Mouse (Mus musculus): ENCODE measurements around the gene Hes5. TPM values are rescaled to one million over a fixed set of nuclear protein-coding genes. Genes with fewer than 3 reads are reported as not detected.
A peak's percentile ranks its signal among the peaks of the same experiment; 100 is the strongest.

Hes5 gene
- polyA plus RNA-seq, 1 experiment from 2014 or later: 0.33 TPM

DNA sequence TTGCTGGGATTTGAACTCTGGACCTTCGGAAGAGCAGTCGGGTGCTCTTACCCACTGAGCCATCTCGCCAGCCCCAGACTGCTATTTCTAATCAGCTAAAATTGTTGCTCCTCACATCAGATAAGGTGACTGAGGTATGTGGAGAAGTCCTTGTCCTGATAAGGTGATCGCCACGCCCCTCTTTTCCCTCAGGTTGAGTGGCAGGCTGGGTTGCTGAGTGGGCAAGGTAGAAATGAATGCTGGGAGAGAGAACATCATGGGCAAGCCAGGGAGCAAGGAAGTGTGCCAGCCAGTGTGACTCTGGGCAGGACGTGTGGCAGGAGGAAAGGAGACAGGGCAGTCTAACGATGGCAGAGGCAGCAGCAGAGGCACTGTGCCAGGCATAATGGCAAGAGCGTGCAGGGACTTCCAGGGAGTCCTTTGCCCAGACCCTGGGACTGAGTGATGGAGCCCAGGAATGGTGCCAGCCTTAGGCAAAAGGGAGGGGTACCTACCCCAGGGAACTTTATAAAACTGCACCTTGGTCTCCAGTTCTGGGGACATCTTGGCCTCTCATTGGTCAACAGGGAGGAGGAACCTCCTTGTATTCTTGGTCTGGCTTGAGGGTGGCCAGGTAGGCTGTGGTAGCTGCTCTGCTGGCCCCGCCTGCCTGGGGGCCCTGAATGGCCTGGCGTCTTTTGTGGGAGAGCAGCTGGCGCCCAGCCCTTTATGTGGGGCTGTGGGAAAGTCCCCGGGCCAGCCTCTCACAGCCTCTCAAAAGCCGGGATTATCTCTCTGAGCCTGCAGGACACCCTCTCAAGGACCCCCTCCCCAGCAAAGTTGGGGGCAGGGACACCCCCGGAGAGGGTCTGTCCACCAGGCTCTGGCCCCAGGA lies 12.4 kb upstream of the Hes5 start:
- H3K27ac ChIP-seq: no peak overlapping the region
- peaks cover 35% of the 10 kb centered on the region for H3K4me1 ChIP-seq
- no peak overlapping the region for H3K4me3 ChIP-seq

DNA sequence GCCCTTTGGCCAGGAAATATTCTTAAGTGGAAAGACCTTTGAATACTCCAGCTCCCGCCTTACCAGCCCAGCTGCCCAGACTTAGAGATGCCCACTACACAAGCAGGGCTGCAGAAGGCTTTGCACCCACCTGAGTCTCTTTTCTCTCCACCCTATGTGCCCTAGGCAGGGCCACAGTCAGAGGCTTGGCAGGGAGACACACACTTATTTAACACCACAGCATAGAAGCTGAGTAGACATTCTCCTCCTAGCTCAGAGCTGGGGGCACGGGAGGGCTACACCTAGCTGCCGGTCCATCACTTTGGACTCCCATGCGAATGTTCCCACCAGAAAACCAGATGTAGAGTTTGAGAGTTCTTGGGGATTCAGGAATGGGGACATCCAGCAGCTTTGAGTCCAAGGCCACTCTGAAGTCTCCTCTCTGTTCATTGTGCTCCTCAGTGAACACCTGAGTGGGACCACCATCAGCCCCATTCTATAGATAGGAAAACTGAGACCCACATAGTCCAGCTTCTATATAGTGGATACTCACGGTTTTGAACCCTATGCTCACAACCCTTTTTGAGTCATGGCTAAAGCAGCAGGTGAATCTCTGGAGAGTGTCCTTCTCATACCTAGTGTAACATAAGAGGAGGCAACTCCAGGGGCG lies 11.7 kb upstream of the Hes5 start:
- no peak for DNase-seq (ENCODE audit: low spot score)
- Histone ChIP-seq H3K4me3 (no peak overlapping the region), H3K4me1 (peaks cover 42% of the 10 kb centered on the region), H3K9me3 (replicated peaks) (no peaks in the 10 kb centered on the region), H3K27me3 (ENCODE audit: low read depth, poor library complexity, severe bottlenecking) (peaks cover 61% of the 10 kb centered on the region), H3K27ac (no peak overlapping the region), H3K36me3 (no peaks in the 10 kb centered on the region)
- WGBS: 74% methylated on average over 6 of the region's 6 CpGs

More for the DNA sequence above, 12.4 kb upstream of the Hes5 start:
- Histone ChIP-seq H3K36me3 (no peaks in the 10 kb centered on the region), H3K27me3 (ENCODE audit: low read depth, poor library complexity, severe bottlenecking) (peaks cover 54% of the 10 kb centered on the region), H3K9me3 (replicated peaks) (no peaks in the 10 kb centered on the region)
- DNase-seq (ENCODE audit: low spot score): no peak
- 59% methylated on average over 14 of the region's 14 CpGs for WGBS

DNA sequence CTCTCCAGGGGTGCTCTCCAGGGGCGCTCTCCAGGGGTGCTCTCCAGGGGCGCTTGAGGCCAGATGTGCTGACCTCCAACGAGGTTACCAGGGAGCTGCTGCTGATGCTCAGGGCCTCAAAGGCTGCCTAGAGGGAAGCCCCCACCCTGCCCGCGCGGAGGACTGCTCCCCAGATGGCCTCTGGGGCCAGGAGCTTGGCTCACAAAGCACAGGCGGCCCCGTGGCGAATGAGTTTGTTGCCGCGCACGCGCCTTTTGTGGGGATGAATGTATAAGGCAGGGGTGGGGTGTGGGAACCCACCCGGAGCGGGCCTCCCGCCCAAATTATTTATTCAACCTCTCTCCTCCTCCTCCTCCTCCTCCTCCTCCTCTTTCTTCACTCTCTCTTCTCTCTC lies 11.1 kb upstream of the Hes5 start:
- no peak overlapping the region for H3K4me3 ChIP-seq
- peaks cover 42% of the 10 kb centered on the region for H3K4me1 ChIP-seq
- H3K9me3 ChIP-seq (replicated peaks): no peaks in the 10 kb centered on the region
- no peaks in the 10 kb centered on the region for H3K36me3 ChIP-seq
- 18% methylated on average over 16 of the region's 16 CpGs for WGBS
- no peak for DNase-seq (ENCODE audit: low spot score)
- no peak overlapping the region for H3K27ac ChIP-seq
- H3K27me3 ChIP-seq (ENCODE audit: low read depth, poor library complexity, severe bottlenecking): peaks cover 67% of the 10 kb centered on the region

DNA sequence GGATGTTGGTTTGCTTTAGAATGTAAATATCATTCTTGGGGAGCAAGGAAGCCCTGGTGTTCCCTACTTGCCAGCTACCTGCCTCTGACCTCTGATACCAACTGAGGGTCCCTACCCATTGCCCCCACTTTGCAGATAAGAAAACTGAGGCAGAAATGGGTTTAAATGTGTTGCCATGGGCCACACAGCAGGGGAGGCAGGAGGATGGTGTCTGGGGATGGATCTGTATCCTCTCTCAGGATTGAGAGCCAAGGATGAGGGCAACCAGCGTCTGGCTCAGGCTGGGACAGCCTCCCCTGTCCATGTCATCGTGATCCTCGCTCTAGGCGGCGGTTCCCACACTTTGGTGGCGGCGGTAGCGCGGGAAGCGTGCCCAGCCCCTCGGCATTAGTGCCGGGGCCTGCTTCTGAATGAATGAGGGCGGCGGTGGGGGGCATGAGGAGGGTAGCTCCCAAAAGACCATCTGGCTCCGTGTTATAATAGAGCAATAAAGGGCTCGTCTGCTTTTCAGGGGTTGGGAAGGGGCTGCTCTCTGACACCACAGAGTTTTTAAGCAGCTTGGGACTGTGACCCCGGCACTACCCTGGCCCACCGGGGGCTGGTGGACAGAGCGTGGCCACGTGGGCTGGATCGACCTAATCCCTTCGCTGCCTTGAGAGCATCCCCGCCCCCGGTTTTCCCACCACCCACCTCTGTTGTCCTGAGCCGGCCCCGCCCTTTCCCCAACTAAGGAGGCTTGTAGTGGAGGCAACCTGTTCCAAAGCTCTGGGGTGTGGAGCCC lies 8.1 kb upstream of the Hes5 start:
- Histone ChIP-seq H3K36me3 (no peaks in the 10 kb centered on the region), H3K27ac (no peak overlapping the region), H3K4me3 (peak overlapping the region; percentile 20; the same call in 1 of the 2 replicates), H3K4me1 (peaks cover 32% of the 10 kb centered on the region), H3K9me3 (replicated peaks) (no peaks in the 10 kb centered on the region), H3K27me3 (ENCODE audit: low read depth, poor library complexity, severe bottlenecking) (peaks cover 97% of the 10 kb centered on the region)
- DNase-seq (ENCODE audit: low spot score): no peak
- WGBS: under 1% methylated on average over 26 of the region's 26 CpGs

DNA sequence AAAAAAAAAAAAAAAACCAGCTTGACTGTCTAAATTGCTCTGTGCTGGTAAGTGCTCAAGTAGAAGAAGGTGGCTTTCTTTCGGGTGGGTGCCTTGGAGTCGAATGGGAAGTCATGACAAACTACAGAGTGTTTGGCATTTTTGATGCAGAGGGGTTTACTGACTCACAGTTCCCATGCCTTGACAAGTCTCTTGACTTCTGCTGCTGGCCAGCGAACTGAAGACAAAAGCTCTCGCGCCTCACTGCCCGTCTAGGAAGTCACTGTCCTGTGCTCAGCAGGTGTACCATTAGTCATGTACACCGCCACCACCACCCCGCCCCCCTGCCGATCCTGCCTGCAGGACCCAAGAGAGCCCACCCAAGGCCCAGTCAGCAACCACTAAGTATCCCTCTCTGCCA lies 4.1 kb upstream of the Hes5 start:
- H3K4me3 ChIP-seq: no peak overlapping the region
- H3K4me1 ChIP-seq: peaks cover 58% of the 10 kb centered on the region
- H3K27ac ChIP-seq: no peak overlapping the region
- no peaks in the 10 kb centered on the region for H3K9me3 ChIP-seq (replicated peaks)
- H3K36me3 ChIP-seq: no peaks in the 10 kb centered on the region
- DNase-seq (ENCODE audit: low spot score): no peak
- WGBS: 35% methylated on average over 9 of the region's 9 CpGs
- peaks cover 100% of the 10 kb centered on the region for H3K27me3 ChIP-seq (ENCODE audit: low read depth, poor library complexity, severe bottlenecking)

DNA sequence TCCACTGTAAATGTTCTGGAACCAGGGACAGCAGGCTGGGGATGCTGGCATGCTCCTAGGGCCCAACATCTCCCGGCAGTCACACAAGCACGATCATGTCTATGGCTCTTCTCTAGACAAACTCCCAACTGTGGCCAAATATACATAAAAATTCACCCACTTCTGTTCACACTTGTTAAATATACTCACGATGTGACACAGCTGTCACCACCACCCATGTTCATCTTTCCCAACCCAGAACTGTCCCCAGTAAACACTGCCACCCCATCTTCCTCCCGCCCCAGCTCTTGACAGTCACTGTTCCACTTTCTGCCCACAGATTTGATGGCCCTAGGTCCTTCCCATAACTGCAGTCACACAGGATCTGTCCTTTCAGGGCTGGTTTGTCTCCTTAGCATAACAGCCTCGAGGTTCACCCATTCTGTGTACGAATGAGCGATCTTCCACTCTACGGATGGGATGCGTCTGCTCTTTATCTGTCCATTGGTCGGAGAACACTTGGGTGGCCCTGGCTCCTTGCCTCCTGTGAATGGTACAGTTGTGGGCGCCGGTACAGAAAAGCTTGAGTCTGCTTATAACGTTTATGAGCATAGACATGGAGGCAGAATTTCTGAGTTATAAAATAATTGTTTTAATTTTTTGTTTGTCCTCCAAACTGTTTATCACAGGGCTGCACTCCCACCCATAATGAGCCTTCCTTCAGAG lies 3.3 kb upstream of the Hes5 start:
- H3K4me3 ChIP-seq: peak overlapping the region; percentile 38
- H3K9me3 ChIP-seq (replicated peaks): no peaks in the 10 kb centered on the region
- DNase-seq (ENCODE audit: low spot score): no peak
- WGBS: 57% methylated on average over 13 of the region's 13 CpGs
- H3K27ac ChIP-seq: peak overlapping the region; percentile 77
- peaks cover 100% of the 10 kb centered on the region for H3K27me3 ChIP-seq (ENCODE audit: low read depth, poor library complexity, severe bottlenecking)
- peaks cover 65% of the 10 kb centered on the region for H3K4me1 ChIP-seq
- H3K36me3 ChIP-seq: no peaks in the 10 kb centered on the region

DNA sequence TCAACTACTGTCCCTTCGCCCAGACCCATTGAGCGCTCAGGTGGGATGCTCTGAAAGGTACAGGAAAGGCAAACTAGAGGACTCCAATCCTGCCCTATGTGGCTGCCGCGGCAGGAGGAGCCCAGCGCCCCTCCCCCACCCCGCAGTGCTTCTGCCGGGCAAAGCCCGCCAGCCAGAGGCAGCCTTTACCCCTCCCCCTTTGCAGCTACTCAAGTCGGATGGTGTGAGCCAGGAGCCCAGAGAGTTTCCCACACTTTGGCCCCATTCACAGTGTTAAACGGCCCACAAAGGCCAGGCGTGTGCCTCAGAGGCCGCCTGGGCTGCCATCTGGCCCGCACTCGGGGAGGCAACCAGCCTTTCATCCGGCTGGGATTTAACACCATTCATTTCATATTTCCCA lies 2.6 kb upstream of the Hes5 start:
- H3K9me3 ChIP-seq (replicated peaks): no peaks in the 10 kb centered on the region
- peak overlapping the region; percentile 38 for H3K4me3 ChIP-seq
- H3K27me3 ChIP-seq (ENCODE audit: low read depth, poor library complexity, severe bottlenecking): peaks cover 100% of the 10 kb centered on the region
- DNase-seq (ENCODE audit: low spot score): peak; percentile 78
- H3K4me1 ChIP-seq: peaks cover 61% of the 10 kb centered on the region
- WGBS: under 1% methylated on average over 15 of the region's 15 CpGs
- peak overlapping the region; percentile 77 for H3K27ac ChIP-seq
- H3K36me3 ChIP-seq: no peaks in the 10 kb centered on the region

DNA sequence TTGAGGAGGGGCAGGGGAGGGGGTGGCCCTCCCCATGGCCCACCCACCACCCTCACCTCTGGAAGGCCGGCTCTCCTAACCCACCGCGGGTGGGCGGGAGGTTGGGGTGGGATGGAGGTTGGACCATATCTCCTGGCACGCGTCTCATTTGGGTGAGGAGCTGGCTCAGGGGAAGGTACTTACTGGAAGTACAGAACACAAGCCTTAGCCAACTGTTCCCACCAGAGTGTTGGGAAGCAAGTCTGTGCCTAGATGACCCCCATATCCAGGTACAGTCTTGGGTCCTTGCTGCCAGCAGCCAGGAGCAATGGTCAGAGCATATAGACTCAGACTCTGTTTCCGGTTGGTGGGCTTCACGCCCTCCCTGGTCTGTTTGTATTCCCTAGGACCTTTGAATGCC lies 2.1 kb upstream of the Hes5 start:
- H3K27me3 ChIP-seq (ENCODE audit: low read depth, poor library complexity, severe bottlenecking): peaks cover 100% of the 10 kb centered on the region
- peaks cover 61% of the 10 kb centered on the region for H3K4me1 ChIP-seq
- H3K36me3 ChIP-seq: no peaks in the 10 kb centered on the region
- H3K27ac ChIP-seq: peak overlapping the region; percentile 77
- no peaks in the 10 kb centered on the region for H3K9me3 ChIP-seq (replicated peaks)
- H3K4me3 ChIP-seq: peak overlapping the region; percentile 38
- DNase-seq (ENCODE audit: low spot score): no peak
- 11% methylated on average over 8 of the region's 8 CpGs for WGBS

DNA sequence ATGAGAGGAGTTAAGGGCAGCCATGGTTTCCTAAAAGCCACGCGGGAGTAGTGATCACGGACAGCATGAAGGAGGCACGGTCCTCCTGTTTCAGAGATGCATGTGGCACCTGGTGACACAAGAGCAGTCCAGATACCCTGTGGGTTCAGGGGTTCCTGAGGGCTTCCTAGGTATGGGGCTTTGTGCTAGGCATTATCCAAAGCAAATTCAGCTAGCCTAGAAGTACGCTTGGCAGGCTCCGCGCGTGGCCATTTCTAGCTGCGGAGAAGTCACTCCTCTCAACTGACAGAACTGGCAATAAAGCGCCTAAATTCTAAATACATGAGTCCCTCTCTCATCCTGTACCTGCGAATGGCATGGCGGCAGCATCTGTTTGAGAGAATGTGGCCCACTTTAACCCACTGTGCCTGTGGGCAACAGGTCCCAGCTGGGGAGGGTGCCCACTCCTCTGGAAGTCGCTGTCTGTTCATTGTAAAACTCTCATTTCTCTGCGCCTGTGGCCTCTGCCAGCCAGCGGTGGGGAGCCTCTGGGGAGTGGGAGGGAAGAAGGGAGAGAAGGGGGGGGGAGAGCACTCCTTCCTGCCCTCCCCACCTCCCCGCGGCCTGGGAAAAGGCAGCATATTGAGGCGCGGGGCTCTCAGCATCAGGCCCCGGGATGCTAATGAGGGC lies 568 bp upstream of the Hes5 start:
- H3K27me3 ChIP-seq (ENCODE audit: low read depth, poor library complexity, severe bottlenecking): peaks cover 87% of the 10 kb centered on the region
- no peaks in the 10 kb centered on the region for H3K36me3 ChIP-seq
- 20% methylated on average over 20 of the region's 20 CpGs for WGBS
- no peaks in the 10 kb centered on the region for H3K9me3 ChIP-seq (replicated peaks)
- peak overlapping the region; percentile 57 for H3K4me3 ChIP-seq
- no peak for DNase-seq (ENCODE audit: low spot score)
- no peak overlapping the region for H3K27ac ChIP-seq
- H3K4me1 ChIP-seq: peaks cover 68% of the 10 kb centered on the region

DNA sequence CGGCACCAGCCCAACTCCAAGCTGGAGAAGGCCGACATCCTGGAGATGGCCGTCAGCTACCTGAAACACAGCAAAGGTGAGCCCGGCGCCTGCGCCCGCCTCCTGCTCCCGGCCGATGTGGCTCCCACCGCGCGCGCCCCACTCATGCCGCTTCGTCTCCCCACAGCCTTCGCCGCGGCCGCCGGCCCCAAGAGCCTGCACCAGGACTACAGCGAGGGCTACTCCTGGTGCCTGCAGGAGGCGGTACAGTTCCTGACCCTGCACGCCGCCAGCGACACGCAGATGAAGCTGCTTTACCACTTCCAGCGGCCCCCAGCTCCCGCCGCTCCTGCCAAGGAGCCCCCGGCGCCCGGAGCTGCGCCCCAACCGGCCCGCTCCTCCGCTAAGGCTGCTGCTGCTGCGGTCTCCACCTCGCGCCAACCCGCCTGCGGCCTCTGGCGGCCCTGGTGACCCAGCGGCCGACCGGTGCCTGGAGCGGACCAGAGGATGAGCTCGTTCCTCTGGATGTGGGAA lies 559 bp downstream of the Hes5 start:
- peak; percentile 75 for DNase-seq (ENCODE audit: low spot score)
- H3K36me3 ChIP-seq: peaks cover 8% of the 10 kb centered on the region
- H3K27ac ChIP-seq: peak overlapping the region; percentile 71
- under 1% methylated on average over 47 of the region's 47 CpGs for WGBS
- H3K4me3 ChIP-seq: peak overlapping the region; percentile 57
- peaks cover 79% of the 10 kb centered on the region for H3K4me1 ChIP-seq
- no peaks in the 10 kb centered on the region for H3K9me3 ChIP-seq (replicated peaks)
- peaks cover 76% of the 10 kb centered on the region for H3K27me3 ChIP-seq (ENCODE audit: low read depth, poor library complexity, severe bottlenecking)

DNA sequence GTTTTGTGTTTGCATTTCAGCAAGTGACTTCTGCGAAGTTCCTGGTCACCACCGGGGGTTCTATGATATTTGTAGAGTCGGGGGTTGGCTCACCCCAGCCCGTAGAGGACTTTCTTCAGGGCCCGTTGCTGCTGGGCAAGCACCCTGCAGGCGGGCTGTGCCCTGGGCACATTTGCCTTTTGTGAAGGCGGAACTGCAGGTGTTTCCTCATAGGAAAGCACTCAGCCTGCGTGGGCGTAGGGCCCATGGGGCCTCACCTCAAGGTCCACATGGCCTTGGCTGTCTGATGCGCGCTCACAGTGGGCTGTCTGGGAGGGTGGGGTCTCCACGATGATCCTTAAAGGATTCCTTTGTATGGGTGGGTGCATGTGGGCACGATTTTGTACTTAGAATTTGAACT lies 1.2 kb downstream of the Hes5 start:
- Histone ChIP-seq H3K27ac (no peak overlapping the region), H3K4me1 (peaks cover 78% of the 10 kb centered on the region)
- DNase-seq (ENCODE audit: low spot score): no peak

DNA sequence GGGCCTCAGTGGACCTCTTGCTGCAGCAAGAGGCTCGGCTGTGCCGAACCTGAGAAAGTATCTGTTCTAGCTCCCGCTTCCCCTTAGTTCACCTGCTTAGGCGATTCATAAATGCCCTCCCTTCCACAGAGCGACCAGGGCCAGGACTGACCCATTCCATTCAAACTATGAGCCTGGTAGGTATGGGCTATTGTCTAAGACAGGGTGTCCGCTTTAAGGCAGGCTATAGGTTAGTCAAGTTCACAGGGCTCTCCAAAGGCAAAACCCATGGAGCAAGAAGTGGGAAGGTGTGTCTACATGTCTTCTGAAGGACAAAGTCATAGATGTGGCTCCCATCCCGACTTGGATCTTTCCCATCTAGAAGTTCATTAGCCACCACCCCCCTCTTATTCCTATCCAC lies 2.0 kb downstream of the Hes5 start:
- peaks cover 73% of the 10 kb centered on the region for H3K4me1 ChIP-seq
- no peaks in the 10 kb centered on the region for H3K9me3 ChIP-seq (replicated peaks)
- H3K27ac ChIP-seq: no peak overlapping the region
- no peak overlapping the region for H3K4me3 ChIP-seq
- peaks cover 18% of the 10 kb centered on the region for H3K36me3 ChIP-seq
- WGBS: 80% methylated on average over 7 of the region's 7 CpGs
- no peak for DNase-seq (ENCODE audit: low spot score)
- peaks cover 62% of the 10 kb centered on the region for H3K27me3 ChIP-seq (ENCODE audit: low read depth, poor library complexity, severe bottlenecking)

More for the DNA sequence above, 1.2 kb downstream of the Hes5 start:
- Histone ChIP-seq H3K4me3 (peak overlapping the region; percentile 57), H3K9me3 (replicated peaks) (no peaks in the 10 kb centered on the region), H3K27me3 (ENCODE audit: low read depth, poor library complexity, severe bottlenecking) (peaks cover 69% of the 10 kb centered on the region), H3K36me3 (peaks cover 14% of the 10 kb centered on the region)
- 19% methylated on average over 13 of the region's 13 CpGs for WGBS

All from limb, embryonic 10.5 days (tissue).